In the genomic region with DNA sequence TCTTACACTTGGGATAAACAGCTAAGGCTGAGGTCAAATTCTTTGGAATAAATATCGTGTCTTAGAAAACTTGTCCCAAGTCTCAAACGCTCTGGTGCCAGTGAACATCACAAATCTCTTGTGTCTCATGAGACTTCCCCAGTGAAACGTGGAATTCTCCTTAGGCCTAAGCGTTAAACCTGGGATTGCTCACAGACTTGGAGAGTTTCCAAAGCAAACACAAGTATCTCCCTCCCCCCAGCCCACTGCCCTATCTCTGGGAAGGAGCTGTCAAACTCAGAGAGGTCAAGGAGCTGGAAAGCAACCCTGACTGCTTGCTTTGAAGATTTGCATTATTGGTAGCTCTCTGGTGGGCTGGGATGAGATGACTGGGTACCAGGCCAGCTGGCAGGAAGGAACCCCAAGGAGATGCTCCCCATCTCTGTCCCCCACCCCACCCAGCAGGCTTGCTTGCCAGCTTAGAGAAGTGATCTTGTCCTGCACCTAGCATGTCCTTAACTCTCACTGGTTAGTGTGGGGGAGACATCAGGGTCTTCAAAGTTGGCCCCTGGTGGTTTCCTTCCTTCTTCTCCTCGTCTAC, we compare ENCODE assay signal across 12 mouse cellular contexts.
DNase-seq lines count a peak whose midpoint lies in the region; ATAC-seq and TF ChIP-seq lines count a peak whose summit lies in the region.
"Had no signal": no experiment of that assay in that cellular context is flagged by ENCODE, and none has a peak within 500 bp of the region (broad histone marks: within the 10 kb centered on the region; RNA-seq: fewer than 3 reads in every experiment).

No protein-coding gene starts in this region.

- DNase-seq in heart, adult 11 months: peak; percentile 91
- DNase-seq in heart, postnatal 10 days: no peak
- no peak for DNase-seq in kidney, adult 2 months
- DNase-seq in embryonic facial prominence, embryonic 10.5 days (ENCODE audit: low spot score): no peak
- peak; percentile 31 for DNase-seq in stomach, postnatal 0 days (ENCODE audit: low spot score)
- DNase-seq: cerebellum, postnatal 14 days; lung, adult 18-20 months had no signal

- H3K36me3 ChIP-seq in kidney, embryonic 16.5 days (ENCODE audit: insufficient read depth, low read length): no peaks in the 10 kb centered on the region
- H3K36me3 ChIP-seq in kidney, adult 2 months (ENCODE audit: control insufficient read depth, insufficient read depth, low read length): no peaks in the 10 kb centered on the region
- no peaks in the 10 kb centered on the region for H3K36me3 ChIP-seq in embryonic facial prominence, embryonic 10.5 days (replicated peaks)
- no peaks in the 10 kb centered on the region for H3K36me3 ChIP-seq in stomach, postnatal 0 days (ENCODE audit: control insufficient read depth, insufficient read depth, low read length)
- no peaks in the 10 kb centered on the region for H3K36me3 ChIP-seq in forebrain, embryonic 12.5 days (replicated peaks)
- H3K36me3 ChIP-seq: embryonic facial prominence, embryonic 15.5 days had no signal

- 19% methylated on average over 5 of the region's 5 CpGs for WGBS in kidney, embryonic 16.5 days
- whole genome bisulfite sequencing in kidney, adult 2 months: 41% methylated on average over 5 of the region's 5 CpGs
- 62% methylated on average over 5 of the region's 5 CpGs for WGBS in embryonic facial prominence, embryonic 10.5 days
- 34% methylated on average over 5 of the region's 5 CpGs for WGBS in stomach, postnatal 0 days
- 70% methylated on average over 5 of the region's 5 CpGs for WGBS in forebrain, embryonic 12.5 days

- H3K4me3 ChIP-seq in kidney, embryonic 16.5 days (ENCODE audit: low read length): no peak overlapping the region
- H3K4me3 ChIP-seq in kidney, adult 2 months (ENCODE audit: insufficient read depth, low read depth, low read length): no peak overlapping the region
- H3K4me3 ChIP-seq in embryonic facial prominence, embryonic 10.5 days: no peak overlapping the region
- no peak overlapping the region for H3K4me3 ChIP-seq in stomach, postnatal 0 days (ENCODE audit: low read depth, low read length)
- no peak overlapping the region for H3K4me3 ChIP-seq in forebrain, embryonic 12.5 days (replicated peaks)
- H3K4me3 ChIP-seq: embryonic facial prominence, embryonic 15.5 days had no signal

- no peaks in the 10 kb centered on the region for H3K27me3 ChIP-seq in kidney, embryonic 16.5 days (ENCODE audit: insufficient read depth, low read length)
- no peaks in the 10 kb centered on the region for H3K27me3 ChIP-seq in kidney, adult 2 months (replicated peaks; ENCODE audit: control insufficient read depth, insufficient read depth, low read length)
- no peaks in the 10 kb centered on the region for H3K27me3 ChIP-seq in embryonic facial prominence, embryonic 10.5 days (replicated peaks; ENCODE audit: low read depth, poor library complexity, severe bottlenecking)
- no peaks in the 10 kb centered on the region for H3K27me3 ChIP-seq in stomach, postnatal 0 days (ENCODE audit: control insufficient read depth, insufficient read depth, low read length)
- 0 out of 2 replicates have a peak, but pooled peaks cover 4% of the 10 kb centered on the region for H3K27me3 ChIP-seq in forebrain, embryonic 12.5 days
- H3K27me3 ChIP-seq: embryonic facial prominence, embryonic 15.5 days had no signal

- H3K4me1 ChIP-seq in kidney, embryonic 16.5 days (ENCODE audit: insufficient read depth, low read length): peaks cover 39% of the 10 kb centered on the region
- H3K4me1 ChIP-seq in kidney, adult 2 months (ENCODE audit: control insufficient read depth, insufficient read depth, low read length): peaks cover 15% of the 10 kb centered on the region
- peaks cover 36% of the 10 kb centered on the region for H3K4me1 ChIP-seq in embryonic facial prominence, embryonic 10.5 days
- H3K4me1 ChIP-seq in stomach, postnatal 0 days (replicated peaks; ENCODE audit: control insufficient read depth, insufficient read depth): peaks cover 16% of the 10 kb centered on the region
- H3K4me1 ChIP-seq in forebrain, embryonic 12.5 days: peaks cover 13% of the 10 kb centered on the region

- intact Hi-C loops in heart, postnatal 10 days (cut with DNase I): no loop called here

- ATAC-seq in kidney, embryonic 16.5 days (ENCODE audit: low FRiP score, low TSS enrichment): peak; percentile 47; the same call in 1 of the 2 replicates
- ATAC-seq in stomach, postnatal 0 days (ENCODE audit: low FRiP score, low TSS enrichment): no peak
- ATAC-seq in forebrain, embryonic 12.5 days (ENCODE audit: low FRiP score): no peak
- ATAC-seq: CD4-positive, CD25-positive, alpha-beta regulatory T cell, adult 4 months; forebrain, embryonic 14.5 days had no signal

- no peak overlapping the region for H3K9ac ChIP-seq in kidney, embryonic 16.5 days (replicated peaks; ENCODE audit: low read length)
- H3K9ac ChIP-seq in stomach, postnatal 0 days (ENCODE audit: low read length): no peak overlapping the region
- H3K9ac ChIP-seq in forebrain, embryonic 12.5 days: no peak overlapping the region
- H3K9ac ChIP-seq: embryonic facial prominence, embryonic 15.5 days had no signal

- no peak for TF ChIP-seq EP300 in stomach, postnatal 0 days (optimal IDR thresholded peaks at IDR 0.05)

- no peak overlapping the region for H3K4me2 ChIP-seq in kidney, embryonic 16.5 days (replicated peaks; ENCODE audit: low read depth, low read length)
- no peak overlapping the region for H3K4me2 ChIP-seq in stomach, postnatal 0 days (replicated peaks; ENCODE audit: low read depth)
- H3K4me2 ChIP-seq in forebrain, embryonic 12.5 days: no peak overlapping the region
- H3K4me2 ChIP-seq: embryonic facial prominence, embryonic 15.5 days had no signal

- no peaks in the 10 kb centered on the region for H3K9me3 ChIP-seq in kidney, embryonic 16.5 days (ENCODE audit: low read length)
- H3K9me3 ChIP-seq in embryonic facial prominence, embryonic 10.5 days: no peaks in the 10 kb centered on the region
- no peaks in the 10 kb centered on the region for H3K9me3 ChIP-seq in stomach, postnatal 0 days (ENCODE audit: control insufficient read depth, low read length)
- no peaks in the 10 kb centered on the region for H3K9me3 ChIP-seq in forebrain, embryonic 12.5 days
- H3K9me3 ChIP-seq: embryonic facial prominence, embryonic 15.5 days had no signal

- H3K27ac ChIP-seq in kidney, embryonic 16.5 days (ENCODE audit: low read length): peak overlapping the region; percentile 65
- H3K27ac ChIP-seq in kidney, adult 2 months (ENCODE audit: insufficient read depth, low read depth, low read length): no peak overlapping the region
- 0 out of 2 replicates have a peak overlapping the region, but pooled peaks have one; percentile 41 for H3K27ac ChIP-seq in embryonic facial prominence, embryonic 10.5 days (replicated peaks)
- no peak overlapping the region for H3K27ac ChIP-seq in stomach, postnatal 0 days (replicated peaks)
- H3K27ac ChIP-seq in forebrain, embryonic 12.5 days: no peak overlapping the region
- H3K27ac ChIP-seq: embryonic facial prominence, embryonic 15.5 days had no signal

- no peak for TF ChIP-seq CTCF in kidney, adult 2 months (conservative IDR thresholded peaks at IDR 0.05; ENCODE audit: insufficient read depth, insufficient read length, low read depth, low read length)
- no peak for TF ChIP-seq CTCF in stomach, postnatal 0 days (IDR thresholded peaks at IDR 0.05; ENCODE audit: low read depth)

- TF ChIP-seq POLR2A in kidney, adult 2 months (IDR thresholded peaks at IDR 0.05; ENCODE audit: low read depth, low read length): no peak

Comparison
In these comparisons a context has a peak if more than half of its experiments do, and no peak if none do; other contexts are left out.
1. DNase-seq: peak in heart, adult 11 months (single experiment) and stomach, postnatal 0 days (single experiment); none in heart, postnatal 10 days (0 of 2), kidney, adult 2 months (single experiment) and embryonic facial prominence, embryonic 10.5 days (single experiment).
2. H3K27ac ChIP-seq: peak in kidney, embryonic 16.5 days (single experiment) and embryonic facial prominence, embryonic 10.5 days (single experiment); none in kidney, adult 2 months (single experiment), stomach, postnatal 0 days (single experiment) and forebrain, embryonic 12.5 days (single experiment).